20 mouse cellular contexts compared by ENCODE assay signal in the genomic region with DNA sequence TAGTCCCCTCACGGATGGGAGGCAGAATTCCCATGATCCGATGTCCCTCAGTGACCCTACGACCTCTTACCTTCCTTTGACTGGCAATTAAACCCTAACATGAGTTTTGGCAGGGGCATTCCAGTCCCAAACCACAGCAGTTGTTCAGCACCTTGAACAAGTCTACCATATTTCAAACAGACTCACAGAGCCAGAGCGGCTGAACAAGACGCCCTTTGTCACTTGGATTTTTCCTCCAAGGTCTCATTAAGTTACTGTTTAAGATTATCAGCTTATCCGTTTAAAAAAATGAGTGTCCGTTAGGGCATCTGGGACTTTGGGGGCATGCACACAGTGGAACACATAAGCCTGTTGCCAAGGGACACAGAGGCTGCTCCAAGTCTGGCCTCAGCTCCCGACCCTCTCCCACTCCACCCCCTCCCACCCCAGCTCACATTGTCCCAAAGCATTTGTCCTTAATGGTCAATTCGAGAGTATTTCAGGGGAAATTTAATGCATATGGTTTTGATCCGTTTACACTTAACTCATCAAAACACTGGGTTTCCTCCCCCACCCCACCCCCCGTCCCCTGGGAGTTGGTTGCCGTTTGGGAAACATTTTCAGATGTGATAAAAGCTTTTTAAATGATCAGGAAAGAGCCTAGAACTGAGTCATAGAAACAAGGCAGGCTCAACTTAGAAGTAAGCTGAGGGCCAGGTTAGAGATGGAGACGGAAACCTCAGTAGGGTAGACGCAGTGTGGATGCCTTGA.
A peak's percentile ranks its signal among the peaks of the same experiment; 100 is the strongest.
DNase-seq lines count a peak whose midpoint lies in the region; ATAC-seq lines count a peak whose summit lies in the region.
"Had no signal": no experiment of that assay in that cellular context is flagged by ENCODE, and none has a peak within 500 bp of the region (broad histone marks: within the 10 kb centered on the region; RNA-seq: fewer than 3 reads in every experiment).

No protein-coding gene starts in this region.

- no peaks in the 10 kb centered on the region for H3K9me3 ChIP-seq in heart, embryonic 12.5 days (replicated peaks)
- no peaks in the 10 kb centered on the region for H3K9me3 ChIP-seq in midbrain, embryonic 11.5 days (ENCODE audit: control insufficient read depth, low read length)
- no peaks in the 10 kb centered on the region for H3K9me3 ChIP-seq in midbrain, embryonic 14.5 days (ENCODE audit: control insufficient read depth, low read length)
- no peaks in the 10 kb centered on the region for H3K9me3 ChIP-seq in limb, embryonic 10.5 days (replicated peaks)
- H3K9me3 ChIP-seq: forebrain, embryonic 13.5 days; intestine, embryonic 15.5 days; kidney, embryonic 15.5 days had no signal

- H3K4me1 ChIP-seq in heart, embryonic 12.5 days (replicated peaks): no peaks in the 10 kb centered on the region
- H3K4me1 ChIP-seq in midbrain, embryonic 11.5 days (ENCODE audit: control insufficient read depth, insufficient read depth, low read length): no peaks in the 10 kb centered on the region
- no peaks in the 10 kb centered on the region for H3K4me1 ChIP-seq in midbrain, embryonic 14.5 days (ENCODE audit: control insufficient read depth, insufficient read depth, low read length)
- peaks cover 61% of the 10 kb centered on the region for H3K4me1 ChIP-seq in limb, embryonic 10.5 days
- H3K4me1 ChIP-seq: forebrain, embryonic 13.5 days had no signal

- no peaks in the 10 kb centered on the region for H3K36me3 ChIP-seq in heart, embryonic 12.5 days
- H3K36me3 ChIP-seq in midbrain, embryonic 11.5 days (ENCODE audit: control insufficient read depth, insufficient read depth, low read length): no peaks in the 10 kb centered on the region
- no peaks in the 10 kb centered on the region for H3K36me3 ChIP-seq in midbrain, embryonic 14.5 days (ENCODE audit: control insufficient read depth, insufficient read depth, low read length)
- H3K36me3 ChIP-seq in limb, embryonic 10.5 days: no peaks in the 10 kb centered on the region
- H3K36me3 ChIP-seq: intestine, embryonic 15.5 days; kidney, embryonic 15.5 days had no signal

- H3K27ac ChIP-seq in heart, embryonic 12.5 days (ENCODE audit: poor library complexity, severe bottlenecking): peak overlapping the region; percentile 41; the same call in 1 of the 2 replicates
- H3K27ac ChIP-seq in midbrain, embryonic 11.5 days (ENCODE audit: low read depth, low read length): no peak overlapping the region
- no peak overlapping the region for H3K27ac ChIP-seq in midbrain, embryonic 14.5 days (replicated peaks; ENCODE audit: low read depth, low read length)
- peak overlapping the region; percentile 75 for H3K27ac ChIP-seq in limb, embryonic 10.5 days
- H3K27ac ChIP-seq: forebrain, embryonic 13.5 days; hindbrain, embryonic 14.5 days; intestine, embryonic 15.5 days; kidney, embryonic 15.5 days; stomach, postnatal 0 days had no signal

- 63% methylated on average over 14 of the region's 14 CpGs for WGBS in heart, embryonic 12.5 days
- 58% methylated on average over 14 of the region's 14 CpGs for WGBS in midbrain, embryonic 11.5 days
- 66% methylated on average over 14 of the region's 14 CpGs for WGBS in midbrain, embryonic 14.5 days
- WGBS in limb, embryonic 10.5 days: 48% methylated on average over 14 of the region's 14 CpGs

- no peak overlapping the region for H3K4me2 ChIP-seq in heart, embryonic 12.5 days
- H3K4me2 ChIP-seq in midbrain, embryonic 11.5 days: no peak overlapping the region
- H3K4me2 ChIP-seq in midbrain, embryonic 14.5 days (ENCODE audit: low read length): no peak overlapping the region
- H3K4me2 ChIP-seq: forebrain, embryonic 13.5 days; hindbrain, embryonic 14.5 days; intestine, embryonic 15.5 days; kidney, embryonic 15.5 days had no signal

- no peak for DNase-seq in heart, adult 18-20 months
- DNase-seq in midbrain, embryonic 11.5 days (ENCODE audit: low spot score, missing footprints): peak; percentile 81
- DNase-seq in midbrain, embryonic 14.5 days: no peak
- DNase-seq in limb, embryonic 10.5 days (ENCODE audit: low spot score): peak; percentile 49
- DNase-seq in adrenal gland, postnatal 25 days: no peak
- DNase-seq in kidney, adult 9 months: no peak
- no peak for DNase-seq in thymus, postnatal 25 days
- DNase-seq: B cell, adult 2 months; cerebellum, adult 9-10 months; gastrocnemius, postnatal 14 days; liver; lung, postnatal 36 days; right cerebral cortex, postnatal 4 days; thymus, postnatal 14 days had no signal

- no peak overlapping the region for H3K4me3 ChIP-seq in heart, embryonic 12.5 days
- H3K4me3 ChIP-seq in midbrain, embryonic 11.5 days (ENCODE audit: low read depth, low read length): no peak overlapping the region
- H3K4me3 ChIP-seq in midbrain, embryonic 14.5 days (replicated peaks; ENCODE audit: low read depth, low read length): no peak overlapping the region
- no peak overlapping the region for H3K4me3 ChIP-seq in limb, embryonic 10.5 days
- H3K4me3 ChIP-seq: forebrain, embryonic 13.5 days; intestine, embryonic 15.5 days; kidney, embryonic 15.5 days had no signal

- ATAC-seq in heart, embryonic 12.5 days (ENCODE audit: insufficient number of reproducible peaks, low FRiP score): no peak
- no peak for ATAC-seq in midbrain, embryonic 11.5 days (ENCODE audit: low FRiP score)
- ATAC-seq in midbrain, embryonic 14.5 days (ENCODE audit: low FRiP score, low TSS enrichment): no peak
- ATAC-seq: forebrain, embryonic 13.5 days; intestine, embryonic 15.5 days had no signal

- H3K27me3 ChIP-seq in heart, embryonic 12.5 days (replicated peaks): no peaks in the 10 kb centered on the region; the same call in 1 of the 2 replicates
- no peaks in the 10 kb centered on the region for H3K27me3 ChIP-seq in midbrain, embryonic 11.5 days (ENCODE audit: control insufficient read depth, insufficient read depth, low read length)
- no peaks in the 10 kb centered on the region for H3K27me3 ChIP-seq in midbrain, embryonic 14.5 days (ENCODE audit: control insufficient read depth, insufficient read depth, low read length)
- peaks cover 21% of the 10 kb centered on the region; the same call in 1 of the 2 replicates for H3K27me3 ChIP-seq in limb, embryonic 10.5 days (ENCODE audit: low read depth, poor library complexity, severe bottlenecking)
- H3K27me3 ChIP-seq: intestine, embryonic 15.5 days; kidney, embryonic 15.5 days had no signal

- H3K9ac ChIP-seq in heart, embryonic 12.5 days: no peak overlapping the region
- H3K9ac ChIP-seq in midbrain, embryonic 11.5 days (ENCODE audit: low read length): no peak overlapping the region
- no peak overlapping the region for H3K9ac ChIP-seq in midbrain, embryonic 14.5 days (replicated peaks; ENCODE audit: low read length)
- H3K9ac ChIP-seq: forebrain, embryonic 13.5 days; hindbrain, embryonic 14.5 days; intestine, embryonic 15.5 days; kidney, embryonic 15.5 days had no signal

Comparison
In these comparisons a context has a peak if more than half of its experiments do, and no peak if none do; other contexts are left out.
1. DNase-seq: peak in midbrain, embryonic 11.5 days (single experiment) and limb, embryonic 10.5 days (single experiment); none in heart, adult 18-20 months (0 of 2), midbrain, embryonic 14.5 days (single experiment), adrenal gland, postnatal 25 days (single experiment), kidney, adult 9 months (single experiment) and thymus, postnatal 25 days (single experiment).
2. H3K27ac ChIP-seq: peak in heart, embryonic 12.5 days (single experiment) and limb, embryonic 10.5 days (single experiment); none in midbrain, embryonic 11.5 days (single experiment) and midbrain, embryonic 14.5 days (single experiment).